Mouse (Mus musculus): Measurements from ENCODE around the gene Nomo1.

Nomo1 gene

DNA sequence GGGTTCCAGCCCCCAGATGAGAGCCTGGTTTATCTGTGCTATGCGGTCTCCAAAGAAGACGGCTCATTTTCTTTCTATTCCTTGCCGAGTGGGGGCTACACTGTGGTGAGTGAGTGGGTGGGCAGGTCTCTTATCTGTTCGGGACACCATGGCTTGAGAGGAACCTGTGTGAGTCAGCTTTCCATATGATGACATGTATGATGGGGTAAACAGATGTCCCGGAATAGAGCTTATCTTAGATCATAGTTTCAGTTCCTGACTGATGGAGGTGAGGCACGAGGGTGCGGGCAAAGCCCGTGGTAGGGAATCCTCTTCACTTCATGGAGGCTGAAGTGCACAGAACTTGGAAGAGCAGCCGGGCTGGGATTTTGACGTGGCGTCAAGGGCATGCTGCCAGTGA is 12.4 kb downstream of the Nomo1 start:
- DNase-seq (ENCODE audit: extremely low spot score): no peak

DNA sequence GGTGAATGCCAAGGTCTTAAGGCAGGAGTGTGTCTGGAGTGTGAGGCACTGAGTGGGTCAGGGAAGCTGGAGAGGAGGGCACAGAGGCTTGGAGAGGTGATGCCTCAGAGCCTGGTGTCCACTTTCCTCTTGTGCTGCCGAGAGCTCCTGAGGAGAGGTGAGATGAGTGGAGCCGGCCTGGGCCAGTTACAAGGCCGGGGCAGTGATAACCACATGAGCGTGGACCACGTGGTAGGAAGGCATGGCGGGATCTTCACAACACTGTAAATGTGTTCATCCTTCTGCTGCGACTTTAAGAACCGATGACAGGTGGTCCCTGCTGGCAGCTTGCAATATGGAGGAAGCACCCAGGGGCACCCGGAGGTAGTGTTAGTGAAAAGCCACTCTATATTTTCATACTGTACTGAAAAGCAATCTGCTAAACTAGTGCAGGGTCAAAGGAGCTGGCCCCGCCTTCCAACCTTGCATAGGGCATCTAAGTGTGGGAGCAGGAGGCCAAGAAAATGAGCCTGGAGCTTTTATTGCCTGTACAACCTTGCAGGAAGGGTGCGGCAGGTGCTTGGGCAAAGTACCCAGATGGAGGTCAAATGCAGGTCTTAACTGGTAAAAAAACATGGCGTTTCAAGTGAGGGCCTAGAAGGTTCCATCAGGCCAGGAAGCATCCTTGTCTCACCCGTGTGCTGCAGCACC is 14.5 kb downstream of the Nomo1 start:
- no peak for DNase-seq (ENCODE audit: extremely low spot score)

DNA sequence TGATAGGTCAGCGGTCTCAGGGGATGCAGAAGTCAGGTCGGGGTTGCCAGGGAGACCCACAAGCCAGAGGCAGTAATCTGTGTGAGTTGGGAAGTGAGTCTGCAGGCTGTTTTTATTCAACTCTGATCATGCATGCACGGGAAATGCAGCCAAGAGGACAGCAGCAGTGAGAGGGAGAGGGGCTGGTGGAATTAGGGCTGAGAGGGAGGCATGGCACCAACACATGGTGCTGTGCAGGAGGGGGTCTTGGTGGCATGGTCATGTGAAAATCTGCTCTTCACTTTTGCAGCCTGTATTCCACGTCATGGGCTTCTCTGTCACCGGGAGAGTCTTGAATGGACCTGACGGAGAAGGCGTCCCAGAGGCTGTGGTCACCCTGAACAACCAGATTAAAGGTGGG is 16.5 kb downstream of the Nomo1 start:
- no peak for DNase-seq (ENCODE audit: extremely low spot score)

DNA sequence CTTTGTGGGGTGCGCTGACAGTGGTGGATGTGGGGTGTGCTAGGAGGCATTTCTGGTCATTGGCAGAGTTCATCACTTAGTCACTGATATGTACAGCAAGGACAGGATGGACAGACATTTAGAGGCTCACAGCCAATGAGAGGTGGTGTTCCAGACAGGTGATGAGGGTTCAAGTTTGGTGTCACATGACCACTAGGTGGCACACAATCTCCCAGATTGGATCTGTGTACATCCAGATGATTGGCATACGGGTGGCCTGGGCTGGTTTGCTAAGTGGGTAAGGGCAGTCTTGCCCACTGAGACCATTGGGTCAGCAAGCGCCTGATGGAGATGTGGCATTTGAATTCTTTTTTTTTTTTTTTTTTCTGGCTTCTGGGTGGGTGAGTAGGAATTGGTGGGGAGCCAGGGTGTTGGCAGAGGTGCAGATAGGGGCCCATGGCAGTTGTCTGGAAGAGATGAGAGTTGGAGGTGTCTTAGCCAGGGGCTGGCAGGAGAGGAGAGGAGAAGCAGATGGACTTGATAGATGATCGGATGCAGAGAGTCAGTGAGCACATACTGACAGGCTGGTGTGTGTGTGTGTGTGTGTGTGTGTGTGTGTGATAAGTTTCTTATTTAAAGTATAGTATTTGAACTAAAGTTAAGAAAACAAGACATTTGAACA is 18.8 kb downstream of the Nomo1 start:
- no peak for DNase-seq (ENCODE audit: extremely low spot score)

DNA sequence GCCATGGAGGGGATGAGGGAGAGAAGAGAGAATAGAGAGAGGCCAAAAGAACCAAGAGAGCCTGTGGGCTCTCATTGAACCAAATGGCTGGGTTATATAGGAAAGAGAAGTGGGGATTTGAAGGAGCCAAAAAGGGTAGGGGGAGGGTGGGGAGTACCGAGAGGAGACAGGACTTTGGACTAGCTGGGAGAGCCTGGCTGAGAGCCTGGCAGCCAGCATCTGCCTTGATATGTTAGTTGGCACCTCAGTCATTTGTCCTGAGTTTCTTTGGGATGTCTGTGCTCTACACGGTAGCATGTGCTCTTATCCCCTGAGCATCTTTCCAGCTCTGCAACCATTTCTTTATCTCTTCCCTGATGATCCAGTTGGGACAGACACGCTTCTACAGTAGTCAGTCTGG is 20.1 kb downstream of the Nomo1 start:
- no peak for DNase-seq (ENCODE audit: extremely low spot score)

DNA sequence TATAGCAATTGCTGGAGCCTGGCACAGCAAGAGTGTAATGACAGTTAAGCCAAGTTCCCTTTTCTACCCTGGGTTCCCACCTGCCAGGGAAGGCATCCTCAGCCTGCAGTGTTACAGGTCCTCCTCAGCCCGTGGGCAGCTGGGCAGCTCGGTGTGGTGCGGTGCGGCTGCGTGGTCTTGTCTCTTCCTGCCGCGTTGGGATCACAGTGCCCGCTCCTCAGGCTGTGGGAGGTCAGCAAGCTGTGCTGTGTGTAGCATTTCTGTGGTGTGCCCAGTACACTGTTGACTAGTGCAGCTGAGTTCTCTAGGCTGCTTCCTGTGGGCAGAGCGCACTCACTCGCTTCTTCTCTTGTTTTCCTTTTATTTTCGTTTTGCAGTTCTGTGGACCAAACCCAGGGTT is 25.4 kb downstream of the Nomo1 start:
- no peak for DNase-seq (ENCODE audit: extremely low spot score)

DNA sequence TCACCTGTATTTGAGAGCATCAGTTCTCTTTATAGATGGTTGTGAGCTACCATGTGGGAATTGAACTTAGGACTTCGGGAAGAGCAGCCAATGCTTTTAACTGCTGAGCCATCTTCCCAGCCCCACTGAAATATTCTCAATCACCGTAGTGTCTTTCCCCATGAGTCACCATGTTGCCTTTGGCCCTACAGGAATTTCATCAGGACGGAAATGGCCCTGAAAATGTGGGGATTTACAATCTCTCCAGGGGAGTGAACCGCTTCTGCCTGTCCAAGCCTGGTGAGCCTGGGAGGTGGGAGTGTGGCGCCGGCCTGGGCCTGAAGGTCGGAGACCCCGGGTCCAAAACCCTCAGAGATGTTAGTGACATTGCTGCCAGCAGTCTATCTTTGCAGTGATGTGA is 27.2 kb downstream of the Nomo1 start:
- DNase-seq (ENCODE audit: extremely low spot score): no peak

DNA sequence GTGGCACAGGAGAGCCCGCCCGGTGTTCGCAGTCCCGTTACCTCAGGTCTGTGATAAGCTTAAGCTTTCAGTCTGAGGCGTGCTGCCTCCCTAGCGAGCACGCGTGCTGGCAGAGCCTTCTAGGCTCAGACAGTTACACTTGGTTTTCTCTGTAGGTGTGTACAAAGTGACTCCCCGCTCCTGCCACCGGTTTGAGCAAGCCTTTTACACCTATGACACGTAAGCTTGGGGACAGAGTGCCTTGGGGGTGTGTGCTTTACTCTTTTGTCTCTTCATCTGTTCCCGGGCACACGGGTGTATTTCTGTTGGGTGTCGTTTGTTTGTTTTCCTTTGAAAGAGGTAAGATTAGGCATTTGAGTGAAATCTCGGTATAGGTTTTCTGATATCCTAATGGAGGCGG is 28.1 kb downstream of the Nomo1 start:
- no peak for DNase-seq (ENCODE audit: extremely low spot score)

DNA sequence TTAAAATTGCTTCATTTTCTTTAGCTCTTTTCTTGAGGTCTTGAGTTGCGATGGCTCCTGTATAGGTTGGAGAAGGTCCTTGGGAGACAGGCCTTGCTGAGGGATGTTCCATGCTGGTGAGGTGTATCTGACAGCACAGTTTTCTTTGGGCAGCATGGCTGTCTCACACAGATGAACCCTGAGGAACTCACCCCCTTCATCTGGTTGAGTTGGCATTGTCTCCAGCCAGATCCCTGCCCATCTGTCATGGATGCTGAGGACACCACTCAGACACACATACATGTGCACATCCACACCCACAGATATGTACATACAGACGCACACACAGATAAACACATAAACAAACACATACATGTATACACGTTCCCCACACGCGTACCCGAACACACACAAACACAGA is 29.8 kb downstream of the Nomo1 start:
- DNase-seq (ENCODE audit: extremely low spot score): no peak

DNA sequence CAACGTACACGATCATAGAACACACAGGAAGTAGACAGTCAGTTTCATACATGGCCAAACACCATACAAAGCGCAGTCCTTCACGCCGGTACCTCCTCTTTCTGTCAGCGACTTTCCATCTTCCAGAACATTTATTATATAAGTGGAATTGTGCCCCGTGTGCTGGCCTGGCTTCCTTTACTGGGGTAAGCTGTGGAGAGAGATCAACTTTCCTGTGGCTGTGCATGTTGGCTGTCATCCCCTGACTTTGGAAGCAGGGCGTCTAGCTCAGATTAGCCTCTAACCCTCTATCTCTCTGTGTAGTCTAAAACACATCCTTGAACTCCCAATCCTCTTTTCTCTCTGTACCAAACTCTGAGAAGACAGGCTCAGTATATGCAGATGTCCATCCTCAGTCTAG is 35.3 kb downstream of the Nomo1 start:
- DNase-seq (ENCODE audit: extremely low spot score): no peak

DNA sequence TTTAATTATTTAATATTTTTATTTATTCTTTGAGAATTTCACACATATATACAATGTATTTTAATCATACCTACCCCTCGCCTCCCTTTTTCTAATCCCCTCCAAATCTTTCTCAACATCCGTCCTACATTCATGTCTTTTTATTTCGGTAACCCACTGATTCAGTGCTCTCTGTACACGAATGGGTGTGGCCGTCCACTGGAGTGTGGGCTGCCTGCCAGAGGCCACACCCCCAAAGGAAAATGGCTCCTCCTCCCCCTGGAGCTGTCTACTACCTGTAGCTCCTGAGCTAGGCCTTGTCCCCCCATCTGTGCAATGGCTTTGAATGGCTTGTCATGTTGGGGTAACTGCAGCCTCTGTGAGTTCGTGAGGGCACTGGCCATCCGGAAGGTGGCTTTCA is 43.3 kb downstream of the Nomo1 start:
- DNase-seq (ENCODE audit: extremely low spot score): no peak

DNA sequence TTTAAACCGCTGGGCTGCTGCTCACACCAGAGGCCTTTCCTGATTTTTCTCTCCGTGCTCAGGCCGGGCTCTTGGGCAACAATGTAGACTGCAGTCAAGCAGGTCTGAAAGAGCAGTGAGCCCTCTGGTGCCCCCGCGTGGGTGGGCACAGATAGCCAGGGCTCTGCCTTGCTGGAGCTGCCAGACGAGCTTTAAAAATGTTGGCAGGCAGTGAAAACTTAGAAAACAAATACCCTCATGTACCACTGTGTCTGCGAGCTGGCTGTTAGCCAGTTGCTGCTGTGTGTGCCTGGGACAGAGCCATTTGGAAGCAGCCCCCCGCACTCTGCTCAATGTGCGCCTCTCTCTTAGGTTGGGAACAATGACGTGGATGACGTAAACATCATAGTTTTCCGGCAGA is 44.2 kb downstream of the Nomo1 start:
- no peak for DNase-seq (ENCODE audit: extremely low spot score)

DNA sequence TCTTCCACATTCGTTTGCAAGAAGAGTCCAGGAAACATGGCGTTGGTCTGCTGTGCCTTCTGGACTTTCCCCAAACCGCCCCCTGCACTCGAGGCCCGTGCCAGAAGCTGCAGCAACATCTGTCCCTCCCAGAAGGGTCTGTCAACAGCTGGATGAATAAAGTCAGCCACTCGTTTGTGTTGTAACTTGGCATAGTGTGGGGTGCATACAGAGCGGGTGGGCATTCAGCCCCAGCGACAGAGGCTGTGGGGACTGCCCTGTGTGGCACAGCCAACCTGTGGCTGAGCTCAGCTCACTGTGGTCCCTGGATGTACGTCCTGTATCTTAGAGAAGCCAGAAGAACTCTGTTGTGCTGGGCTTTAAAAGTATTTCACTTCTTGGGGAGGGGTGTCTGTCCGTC is 50.5 kb downstream of the Nomo1 start:
- no peak for DNase-seq (ENCODE audit: extremely low spot score)

DNA sequence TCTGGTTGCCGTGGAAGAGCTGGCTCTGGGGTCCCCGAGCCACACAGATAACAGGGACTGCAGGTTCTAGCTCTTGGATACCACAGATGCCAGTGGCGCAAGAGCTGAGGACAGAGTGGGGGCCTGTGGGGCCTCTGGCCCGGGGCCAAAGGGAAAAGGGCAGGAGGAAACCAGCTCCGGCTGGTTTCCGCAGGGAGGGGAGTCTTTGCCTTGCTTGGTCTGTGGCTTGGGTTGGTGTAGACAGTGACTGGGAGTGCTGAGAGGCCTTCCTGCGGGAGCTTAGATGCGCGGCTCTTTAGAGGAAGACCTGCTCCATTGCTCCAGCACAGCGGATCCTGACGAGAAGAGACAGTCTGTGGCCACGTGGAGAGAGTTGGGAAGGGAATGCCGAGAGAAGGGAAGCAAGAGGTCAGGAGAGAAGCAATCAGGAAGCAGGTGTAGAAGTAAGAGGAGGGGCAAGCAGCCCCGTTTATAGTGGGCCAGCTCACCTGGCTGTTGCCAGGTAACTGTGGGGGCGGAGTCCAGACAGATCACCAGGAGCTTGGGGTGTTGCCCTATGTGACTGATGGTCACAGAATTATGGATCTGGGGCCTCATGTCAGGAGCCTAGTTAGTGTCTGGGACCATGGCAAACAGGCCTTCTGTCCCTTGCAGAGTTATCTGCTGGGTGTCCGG is 51.5 kb downstream of the Nomo1 start:
- DNase-seq (ENCODE audit: extremely low spot score): no peak

DNA sequence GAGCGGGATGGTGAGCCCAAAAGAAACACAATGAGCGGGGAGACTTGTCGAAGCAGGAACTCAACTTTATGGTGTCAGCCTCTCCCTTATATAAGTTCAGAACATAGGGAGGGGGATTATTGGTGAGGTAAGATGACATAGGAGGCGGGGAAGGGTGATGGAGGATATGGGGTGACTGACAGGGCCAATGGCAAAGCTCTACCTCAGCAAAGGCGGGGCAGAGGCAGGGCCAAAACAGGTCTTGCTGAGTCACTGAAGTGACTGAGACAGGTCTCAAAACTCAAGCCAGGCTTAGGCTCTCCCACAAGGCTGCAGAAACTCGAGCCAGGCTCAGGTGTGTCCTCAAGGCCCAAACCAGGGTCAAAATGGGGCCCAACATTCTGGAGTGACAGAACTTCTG is 52.9 kb downstream of the Nomo1 start:
- no peak for DNase-seq (ENCODE audit: extremely low spot score)

DNA sequence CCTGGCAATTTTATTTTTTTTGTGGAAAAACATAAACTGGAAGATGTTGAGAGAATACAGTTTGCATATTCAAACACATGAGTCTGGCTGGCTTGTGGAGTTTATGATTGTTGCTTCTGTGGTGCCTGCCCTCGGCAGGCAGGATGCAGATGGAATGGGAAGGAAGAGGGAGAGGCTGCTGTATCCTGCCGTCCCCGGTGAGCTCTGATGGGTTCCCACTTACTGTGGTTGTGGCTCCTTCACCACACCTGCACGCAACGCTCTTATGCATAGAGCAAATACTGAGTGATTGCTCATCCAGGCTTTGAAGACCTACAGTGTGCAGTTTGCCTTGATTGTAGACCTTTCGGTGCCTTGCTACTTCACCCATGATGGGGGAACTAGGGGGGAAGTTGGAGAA is 54.7 kb downstream of the Nomo1 start:
- DNase-seq (ENCODE audit: extremely low spot score): no peak

DNA sequence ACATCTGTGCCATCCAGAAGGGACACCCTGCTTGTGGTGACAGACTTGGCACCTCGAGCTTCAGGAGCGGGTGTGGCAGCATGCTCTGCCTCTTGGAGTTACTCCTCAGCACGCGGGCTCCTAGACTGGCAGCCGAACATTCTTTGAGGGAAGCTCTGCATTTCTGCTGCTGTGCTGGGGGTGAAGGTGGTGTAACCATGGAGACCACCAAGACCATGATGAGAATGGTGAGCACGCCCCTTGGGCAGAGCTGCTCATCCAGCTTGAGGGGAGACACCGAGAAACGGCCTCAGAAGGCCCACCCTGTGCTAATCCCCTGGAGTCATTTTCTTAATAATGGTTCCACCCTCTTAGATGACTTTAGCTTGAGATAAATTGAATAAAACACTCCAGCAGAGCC is 59.3 kb downstream of the Nomo1 start:
- DNase-seq (ENCODE audit: extremely low spot score): no peak

DNA sequence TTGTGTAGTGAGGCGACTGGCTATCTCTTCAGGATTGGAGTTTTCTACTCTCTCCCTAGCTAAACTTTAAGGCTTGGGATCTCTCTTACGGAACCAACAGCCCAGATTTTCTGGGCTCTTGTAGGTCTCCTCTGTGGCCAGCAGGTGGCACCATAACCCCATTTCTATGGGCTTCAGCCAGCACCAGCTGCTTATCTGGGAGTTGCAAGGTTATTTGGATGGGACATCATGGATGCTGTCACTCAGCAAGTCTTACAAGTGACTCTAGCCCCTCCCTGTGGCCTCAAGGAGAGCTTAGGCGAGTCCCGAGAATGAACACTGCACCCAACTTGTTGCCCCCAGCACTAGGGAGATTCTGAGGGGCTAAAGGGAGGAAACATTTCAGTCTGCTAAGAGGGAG is 62.6 kb downstream of the Nomo1 start:
- DNase-seq (ENCODE audit: extremely low spot score): peak; percentile 58

DNA sequence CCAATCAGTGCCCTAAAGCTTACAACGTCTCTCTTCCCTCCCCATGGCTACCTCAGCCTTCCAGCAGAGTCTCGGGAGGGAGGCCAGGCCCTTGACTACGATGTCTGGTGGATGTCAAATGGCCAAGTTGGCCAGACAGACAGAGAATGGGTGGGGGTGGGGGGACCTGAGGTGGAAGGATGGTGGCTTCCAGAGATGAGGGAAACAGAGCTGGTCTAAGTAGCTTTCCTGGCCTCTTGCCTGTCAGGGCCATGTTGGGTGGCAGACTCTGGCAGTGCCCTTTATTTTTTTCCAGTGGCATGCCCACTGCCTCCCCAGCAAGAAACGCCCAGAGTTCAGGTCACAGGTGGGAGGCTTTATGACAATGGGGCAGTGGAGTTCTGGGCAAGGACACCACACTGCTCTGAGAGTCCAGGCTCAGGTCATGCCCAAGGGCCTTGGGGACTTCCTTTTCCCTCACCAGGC is 63.9 kb downstream of the Nomo1 start:
- no peak for DNase-seq (ENCODE audit: extremely low spot score)

DNA sequence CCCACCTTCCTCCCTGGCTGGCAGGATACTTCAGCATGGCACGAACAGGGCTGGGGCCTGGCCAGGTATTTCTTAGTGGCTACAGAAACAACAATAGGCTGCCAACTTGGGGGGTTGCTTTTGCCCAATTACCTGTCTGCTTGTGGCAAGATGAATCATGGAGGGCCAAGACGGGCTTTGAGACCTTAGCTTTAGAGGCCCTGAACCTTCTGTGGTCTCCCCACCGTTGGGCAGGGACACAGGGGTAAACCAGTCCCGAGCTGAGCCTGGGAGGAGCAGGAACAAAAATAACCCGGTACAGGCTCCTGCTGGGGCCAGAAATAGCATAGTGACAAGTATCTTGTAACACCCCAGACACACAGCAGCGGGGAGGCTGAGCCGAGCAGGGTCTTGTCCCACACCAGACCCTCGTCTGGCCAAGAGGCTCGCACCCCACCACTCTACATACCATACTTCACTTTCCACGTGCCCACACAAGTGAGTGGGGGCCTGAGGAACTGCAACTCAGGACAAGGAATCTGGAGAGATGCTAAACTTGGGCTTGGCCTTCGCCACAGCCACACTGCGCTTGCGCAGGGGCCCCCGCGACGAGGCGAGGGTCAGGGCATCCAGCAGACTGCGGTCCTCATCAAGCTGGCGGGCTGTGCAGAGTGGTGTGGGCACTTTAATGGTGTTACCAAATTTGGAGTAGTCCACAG is 64.9 kb downstream of the Nomo1 start:
- no peak for DNase-seq (ENCODE audit: extremely low spot score)

DNA sequence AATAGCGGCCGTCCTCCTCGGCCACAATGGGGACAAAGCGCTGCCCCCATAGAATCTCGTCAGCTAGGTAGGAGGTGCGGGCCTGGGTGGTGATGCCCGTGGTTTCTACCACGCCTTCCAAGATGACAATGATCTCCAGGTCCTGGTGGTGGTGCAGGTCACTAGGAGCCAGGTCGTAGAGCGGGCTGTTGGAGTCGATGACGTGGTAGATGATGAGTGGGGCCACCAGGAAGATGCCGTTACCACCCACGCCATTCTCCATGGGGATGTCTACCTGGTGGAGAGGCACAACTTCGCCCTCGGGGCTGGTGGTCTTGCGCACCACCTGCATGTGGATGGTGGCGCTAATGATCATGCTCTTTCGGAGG is 65.4 kb downstream of the Nomo1 start:
- DNase-seq (ENCODE audit: extremely low spot score): no peak

DNA sequence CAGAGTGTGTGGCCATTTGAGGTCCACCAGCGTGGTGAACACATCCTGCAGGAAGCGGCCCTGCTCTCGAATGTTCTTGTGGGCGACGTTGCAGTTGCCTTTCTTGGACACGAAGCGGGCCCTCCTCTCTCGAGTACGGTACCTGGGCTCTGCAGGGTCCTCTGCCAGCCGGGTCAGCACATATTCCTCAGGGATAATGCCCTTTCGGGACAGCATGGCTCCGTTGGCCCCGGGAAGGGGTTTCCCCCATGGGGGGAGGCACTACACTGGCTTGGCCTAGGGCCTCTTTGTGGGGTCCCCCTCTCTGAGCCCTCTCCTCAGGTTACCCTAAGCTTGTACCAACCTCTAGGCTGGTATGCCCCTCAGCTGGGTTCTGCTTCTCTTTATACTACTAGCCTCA is 66.2 kb downstream of the Nomo1 start:
- no peak for DNase-seq (ENCODE audit: extremely low spot score)

DNA sequence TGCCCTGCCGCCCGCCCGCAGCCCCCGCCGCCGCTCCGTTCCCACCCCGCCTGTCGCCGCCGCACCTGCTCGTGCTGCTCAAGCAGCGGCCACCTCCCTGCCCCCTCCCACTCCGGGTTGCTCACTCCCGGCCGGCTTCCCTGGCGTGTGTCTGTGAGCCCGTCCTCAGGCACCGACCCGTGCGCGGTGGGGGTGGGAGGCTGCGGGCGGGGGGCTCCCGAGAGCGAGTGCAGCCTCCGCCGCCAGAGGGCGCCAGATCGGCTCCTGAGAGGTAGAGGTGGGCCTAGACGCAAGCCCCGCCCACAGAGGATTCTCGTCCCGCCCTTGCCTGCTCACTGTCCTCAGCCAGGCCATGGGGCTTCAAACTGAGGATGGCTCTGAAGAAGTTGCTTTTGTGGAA is 67.1 kb downstream of the Nomo1 start, which contains the start of gene Kcnj11:
TSS of gene Kcnj11 (minus strand) at position 202 of the 400 bp plus-strand sequence.
- DNase-seq (ENCODE audit: extremely low spot score): peak; percentile 91

Data from embryo, embryonic 9.5 days (tissue).